Mouse (Mus musculus) kidney, embryonic 14.5 days (tissue): Measurements from ENCODE around the gene Spib. TPM values are rescaled to one million over a fixed set of nuclear protein-coding genes. Genes with fewer than 3 reads are reported as not detected.
A peak's percentile ranks its signal among the peaks of the same experiment; 100 is the strongest.

Source experiments
- ATAC-seq: fragments of 200-750 bp; cut with Nextera tagmentation; 2 replicates; pipeline ENCODE4 v1.8.0; 2017; ENCODE audit warnings: moderate number of reproducible peaks, mild to moderate bottlenecking, moderate TSS enrichment, moderate library complexity; ENCODE audit not compliant: low FRiP score, low TSS enrichment
- H3K27ac ChIP-seq: fragments of 300-500 bp; sonication (generic); 2 replicates; pipeline ENCODE4 v1.5.1; 2014; ENCODE audit warnings: low read depth, mild to moderate bottlenecking, low read length, moderate library complexity, mixed read lengths
- H3K27me3 ChIP-seq: fragments of 300-500 bp; sonication (generic); 2 replicates; pipeline ENCODE4 v1.6.1; 2014; ENCODE audit warnings: mild to moderate bottlenecking, low read length; ENCODE audit not compliant: control insufficient read depth, insufficient read depth
- H3K36me3 ChIP-seq: fragments of 300-500 bp; sonication (generic); 2 replicates; pipeline ENCODE4 v1.6.1; 2014; ENCODE audit warnings: low read length, mixed read lengths; ENCODE audit not compliant: control insufficient read depth, insufficient read depth
- H3K4me1 ChIP-seq: fragments of 300-500 bp; sonication (generic); 2 replicates; pipeline ENCODE4 v1.6.1; 2014; ENCODE audit warnings: low read length, mixed read lengths; ENCODE audit not compliant: control insufficient read depth, insufficient read depth
- H3K4me2 ChIP-seq: fragments of 300-500 bp; sonication (generic); replicated peaks from 2 replicates; pipeline ENCODE4 v1.6.1; 2014; ENCODE audit warnings: low read depth, mild to moderate bottlenecking, low read length
- H3K4me3 ChIP-seq: fragments of 300-500 bp; sonication (generic); 2 replicates; pipeline ENCODE4 v1.5.1; 2014; ENCODE audit warnings: mild to moderate bottlenecking, low read length
- H3K9ac ChIP-seq: fragments of 300-500 bp; sonication (generic); 2 replicates; pipeline ENCODE4 v1.6.1; 2014; ENCODE audit warnings: low read depth, mild to moderate bottlenecking, low read length, moderate library complexity
- H3K9me3 ChIP-seq: fragments of 300-500 bp; sonication (generic); 2 replicates; pipeline ENCODE4 v1.6.1; 2016; ENCODE audit warnings: low read length; ENCODE audit not compliant: control insufficient read depth
- WGBS: fragments of 180-500 bp; shearing (Covaris S2); extraction: QIAGEN DNeasy Blood & Tissue Kit; methylation state at CpG from one replicate; pipeline ENCODE4 v1.1.7; 2014; 5-methylcytosine and 5-hydroxymethylcytosine counted together
- polyA plus RNA-seq: library from polyadenylated mRNA; unstranded; fragments of >200 nt; fragmentation: Nextera tagmentation; extraction: Ambion mirVana; gene quantifications from 2 replicates; pipeline ENCODE4 v1.2.1, GENCODE M21; 2014

Spib gene
- polyA plus RNA-seq, 1 experiment from 2014 or later: not detected

- H3K4me2 ChIP-seq: no peak overlapping the region
- no peak overlapping the region for H3K4me3 ChIP-seq
- H3K27ac ChIP-seq: no peak overlapping the region
- H3K9me3 ChIP-seq: no peaks in the 10 kb centered on the region
- peaks cover 27% of the 10 kb centered on the region for H3K36me3 ChIP-seq
- 95% methylated on average over 21 of the region's 21 CpGs for WGBS
- peaks cover 4% of the 10 kb centered on the region for H3K4me1 ChIP-seq
- H3K27me3 ChIP-seq: no peaks in the 10 kb centered on the region
- ATAC-seq: no peak
- no peak overlapping the region for H3K9ac ChIP-seq
Observed at GRCm38 (mm10) chr7:44551301-44551700, 19.4 kb upstream of the Spib start.

- Histone ChIP-seq H3K9me3 (no peaks in the 10 kb centered on the region), H3K27me3 (no peaks in the 10 kb centered on the region), H3K4me3 (no peak overlapping the region), H3K36me3 (peaks cover 27% of the 10 kb centered on the region), H3K4me1 (peaks cover 4% of the 10 kb centered on the region), H3K4me2 (no peak overlapping the region), H3K27ac (no peak overlapping the region), H3K9ac (no peak overlapping the region)
- no peak for ATAC-seq
- 95% methylated on average over 12 of the region's 12 CpGs for WGBS
Observed at GRCm38 (mm10) chr7:44550409-44550678, 18.5 kb upstream of the Spib start.

GRCm38 (mm10) chr7:44549621-44550408, 17.9 kb upstream of the Spib start:
- Histone ChIP-seq H3K9ac (no peak overlapping the region), H3K27ac (no peak overlapping the region), H3K36me3 (peaks cover 27% of the 10 kb centered on the region), H3K4me1 (peaks cover 4% of the 10 kb centered on the region), H3K27me3 (no peaks in the 10 kb centered on the region), H3K4me3 (no peak overlapping the region), H3K4me2 (no peak overlapping the region), H3K9me3 (no peaks in the 10 kb centered on the region)
- WGBS: 93% methylated on average over 23 of the region's 23 CpGs
- ATAC-seq: no peak

GRCm38 (mm10) chr7:44548497-44549087, 16.7 kb upstream of the Spib start, which contains the start of gene Pold1:
Gene Pold1, minus strand, starts transcription at chr7:44548849.
- Histone ChIP-seq H3K4me3 (peak within 1 kb of the TSS; percentile 67), H3K27me3 (no peaks in the 10 kb centered on the region), H3K27ac (peak within 1 kb of the TSS; percentile 66; the same call in 1 of the 2 replicates), H3K4me2 (peak within 1 kb of the TSS; percentile 83), H3K4me1 (peaks cover 4% of the 10 kb centered on the region), H3K36me3 (peaks cover 27% of the 10 kb centered on the region), H3K9ac (peak within 1 kb of the TSS; percentile 69), H3K9me3 (no peaks in the 10 kb centered on the region)
- ATAC-seq: peak; percentile 92
- under 1% methylated on average over 43 of the region's 43 CpGs for WGBS

- peak overlapping the region; percentile 67 for H3K4me3 ChIP-seq
- H3K36me3 ChIP-seq: peaks cover 31% of the 10 kb centered on the region
- no peak overlapping the region for H3K27ac ChIP-seq
- H3K9ac ChIP-seq: peak overlapping the region; percentile 69
- peaks cover 4% of the 10 kb centered on the region for H3K4me1 ChIP-seq
- peak overlapping the region; percentile 83 for H3K4me2 ChIP-seq
- no peaks in the 10 kb centered on the region for H3K9me3 ChIP-seq
- no peaks in the 10 kb centered on the region for H3K27me3 ChIP-seq
- ATAC-seq: no peak
- WGBS: 11% methylated on average over 5 of the region's 5 CpGs
Observed at GRCm38 (mm10) chr7:44547725-44548124, 15.9 kb upstream of the Spib start.

- ATAC-seq: no peak
- 94% methylated on average over 13 of the region's 13 CpGs for WGBS
- Histone ChIP-seq H3K27ac (no peak overlapping the region), H3K9me3 (no peaks in the 10 kb centered on the region), H3K4me1 (peaks cover 4% of the 10 kb centered on the region), H3K9ac (no peak overlapping the region; the same call in 1 of the 2 replicates), H3K27me3 (no peaks in the 10 kb centered on the region), H3K4me2 (peak overlapping the region; percentile 83; the same call in 1 of the 2 replicates), H3K36me3 (peaks cover 37% of the 10 kb centered on the region), H3K4me3 (no peak overlapping the region)
Observed at GRCm38 (mm10) chr7:44547041-44547440, 15.2 kb upstream of the Spib start.

GRCm38 (mm10) chr7:44546274-44546673, 14.4 kb upstream of the Spib start:
- Histone ChIP-seq H3K4me1 (peaks cover 4% of the 10 kb centered on the region), H3K9me3 (no peaks in the 10 kb centered on the region), H3K4me2 (no peak overlapping the region), H3K27me3 (no peaks in the 10 kb centered on the region), H3K27ac (no peak overlapping the region), H3K4me3 (no peak overlapping the region), H3K9ac (no peak overlapping the region), H3K36me3 (peaks cover 37% of the 10 kb centered on the region)
- WGBS: 93% methylated on average over 3 of the region's 3 CpGs
- no peak for ATAC-seq

GRCm38 (mm10) chr7:44543071-44543470, 11.2 kb upstream of the Spib start:
- no peaks in the 10 kb centered on the region for H3K9me3 ChIP-seq
- WGBS: 83% methylated on average over 12 of the region's 12 CpGs
- no peak overlapping the region for H3K4me3 ChIP-seq
- no peak overlapping the region for H3K9ac ChIP-seq
- no peak overlapping the region for H3K27ac ChIP-seq
- H3K4me1 ChIP-seq: peaks cover 4% of the 10 kb centered on the region
- no peaks in the 10 kb centered on the region for H3K27me3 ChIP-seq
- no peak overlapping the region for H3K4me2 ChIP-seq
- peaks cover 48% of the 10 kb centered on the region for H3K36me3 ChIP-seq
- no peak for ATAC-seq

GRCm38 (mm10) chr7:44542555-44542954, 10.7 kb upstream of the Spib start:
- ATAC-seq: no peak
- Histone ChIP-seq H3K27me3 (no peaks in the 10 kb centered on the region), H3K27ac (no peak overlapping the region), H3K4me2 (no peak overlapping the region), H3K9me3 (no peaks in the 10 kb centered on the region), H3K9ac (no peak overlapping the region), H3K4me1 (peaks cover 2% of the 10 kb centered on the region), H3K36me3 (peaks cover 53% of the 10 kb centered on the region), H3K4me3 (no peak overlapping the region)
- 94% methylated on average over 11 of the region's 11 CpGs for WGBS
